Mouse (Mus musculus) embryonic facial prominence, embryonic 14.5 days (tissue): Measurements from ENCODE around the gene Nectin3. TPM values are rescaled to one million over a fixed set of nuclear protein-coding genes. Genes with fewer than 3 reads are reported as not detected.

ENCODE experiments used
- ATAC-seq: fragments of 200-750 bp; cut with Nextera tagmentation; 2 replicates; pipeline ENCODE4 v1.8.0; 2017; ENCODE audit warnings: low read depth, moderate number of reproducible peaks, moderate TSS enrichment
- DNase-seq: peaks from one replicate; pipeline ENCODE4 v3.0.0-alpha.2; 2015; ENCODE audit warnings: low spot score
- H3K27ac ChIP-seq: fragments of 300-500 bp; sonication (generic); replicated peaks from 2 replicates; pipeline ENCODE4 v1.5.1; 2014; ENCODE audit warnings: low read depth, mild to moderate bottlenecking, low read length, moderate library complexity
- H3K27me3 ChIP-seq: fragments of 300-500 bp; sonication (generic); replicated peaks from 2 replicates; pipeline ENCODE4 v1.6.1; 2014; ENCODE audit warnings: low read length; ENCODE audit not compliant: control insufficient read depth, insufficient read depth
- H3K36me3 ChIP-seq: fragments of 300-500 bp; sonication (generic); 2 replicates; pipeline ENCODE4 v1.6.1; 2014; ENCODE audit warnings: low read length, mixed read lengths; ENCODE audit not compliant: control insufficient read depth, insufficient read depth
- H3K4me1 ChIP-seq: fragments of 300-500 bp; sonication (generic); 2 replicates; pipeline ENCODE4 v1.6.1; 2014; ENCODE audit warnings: antibody characterized with exemption, low read length; ENCODE audit not compliant: control insufficient read depth, insufficient read depth
- H3K4me2 ChIP-seq: fragments of 300-500 bp; sonication (generic); 2 replicates; pipeline ENCODE4 v1.6.1; 2014; ENCODE audit warnings: low read depth, mild to moderate bottlenecking, low read length, moderate library complexity, mixed read lengths
- H3K4me3 ChIP-seq: fragments of 300-500 bp; sonication (generic); 2 replicates; pipeline ENCODE4 v1.5.1; 2014; ENCODE audit warnings: low read depth, mild to moderate bottlenecking, low read length
- H3K9ac ChIP-seq: fragments of 300-500 bp; sonication (generic); 2 replicates; pipeline ENCODE4 v1.6.1; 2014; ENCODE audit warnings: low read depth, mild to moderate bottlenecking, low read length, moderate library complexity, mixed read lengths
- H3K9me3 ChIP-seq: fragments of 300-500 bp; sonication (generic); 2 replicates; pipeline ENCODE4 v1.6.1; 2016; ENCODE audit warnings: low read length; ENCODE audit not compliant: control insufficient read depth
- WGBS: fragments of 180-500 bp; shearing (Covaris S2); extraction: QIAGEN DNeasy Blood & Tissue Kit; methylation state at CpG from one replicate; pipeline ENCODE4 v1.1.7; 2014; 5-methylcytosine and 5-hydroxymethylcytosine counted together
- polyA plus RNA-seq: library from polyadenylated mRNA; unstranded; fragments of >200 nt; fragmentation: Nextera tagmentation; extraction: Ambion mirVana; gene quantifications from 2 replicates; pipeline ENCODE4 v1.2.1, GENCODE M21; 2014

Gene Nectin3
- polyA plus RNA-seq, 1 experiment from 2014 or later, result 46.9 TPM

DNA sequence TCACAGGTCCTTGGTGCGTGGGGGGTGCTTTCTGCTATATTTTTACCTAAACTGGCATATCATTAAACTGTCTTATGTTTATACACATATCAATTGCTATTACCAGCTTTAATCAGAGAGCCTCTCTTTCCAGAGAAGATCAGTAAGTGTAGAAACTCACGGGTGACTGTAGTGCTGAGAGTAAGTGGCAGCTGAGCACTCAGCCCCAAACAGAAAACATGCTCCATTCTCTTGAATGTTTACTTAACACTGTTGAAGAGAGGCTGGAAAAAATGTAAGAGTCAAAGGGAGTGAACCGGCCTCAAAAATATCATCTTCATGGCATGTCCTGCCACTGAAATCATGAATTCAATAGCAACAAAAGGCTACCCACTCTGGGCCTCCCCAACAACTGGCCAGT, 21.0 kb downstream of the Nectin3 start:
- no peaks in the 10 kb centered on the region for H3K27me3 ChIP-seq
- no peak overlapping the region for H3K9ac ChIP-seq
- DNase-seq, result no peak
- no peak overlapping the region for H3K4me2 ChIP-seq
- no peaks in the 10 kb centered on the region for H3K4me1 ChIP-seq
- H3K27ac ChIP-seq, result no peak overlapping the region
- 68% methylated on average over 3 of the region's 3 CpGs for WGBS
- no peak for ATAC-seq
- no peak overlapping the region for H3K4me3 ChIP-seq
- H3K9me3 ChIP-seq, result no peaks in the 10 kb centered on the region
- no peaks in the 10 kb centered on the region for H3K36me3 ChIP-seq

DNA sequence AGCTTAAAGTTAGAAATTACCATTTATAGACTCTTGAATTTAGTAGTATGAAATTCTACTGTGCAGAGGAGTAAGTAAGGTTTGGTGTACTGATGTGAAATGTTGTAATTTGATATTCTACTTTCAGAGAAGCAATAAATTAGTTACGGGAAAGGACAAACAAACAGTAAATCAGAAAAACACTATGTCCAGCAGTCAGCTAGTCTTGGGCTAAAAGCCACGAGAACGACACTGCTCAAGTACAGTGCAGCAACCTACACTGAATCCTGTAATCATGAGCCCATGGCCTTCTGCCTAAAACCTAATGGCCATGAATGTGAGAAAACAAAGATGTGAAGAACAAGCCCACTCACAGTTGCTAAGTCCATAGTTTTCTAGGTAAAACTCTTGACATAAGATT, 46.9 kb downstream of the Nectin3 start:
- Histone ChIP-seq H3K27ac (no peak overlapping the region), H3K9ac (no peak overlapping the region), H3K36me3 (peaks cover 31% of the 10 kb centered on the region; the same call in 1 of the 2 replicates), H3K9me3 (no peaks in the 10 kb centered on the region), H3K4me3 (no peak overlapping the region), H3K27me3 (no peaks in the 10 kb centered on the region), H3K4me2 (no peak overlapping the region), H3K4me1 (no peaks in the 10 kb centered on the region)
- WGBS, result 70% methylated on average over 3 of the region's 3 CpGs
- no peak for DNase-seq
- ATAC-seq, result no peak

- Histone ChIP-seq H3K9ac (no peak overlapping the region), H3K36me3 (peaks cover 17% of the 10 kb centered on the region; the same call in 1 of the 2 replicates), H3K27me3 (no peaks in the 10 kb centered on the region), H3K4me2 (no peak overlapping the region), H3K27ac (no peak overlapping the region), H3K9me3 (no peaks in the 10 kb centered on the region), H3K4me3 (no peak overlapping the region), H3K4me1 (no peaks in the 10 kb centered on the region)
- DNase-seq, result no peak
- 77% methylated on average over 6 of the region's 6 CpGs for WGBS
- ATAC-seq, result no peak
Observed at GRCm38 (mm10) chr16:46449013-46449412, 49.3 kb downstream of the Nectin3 start.

GRCm38 (mm10) chr16:46431317-46431716, 67.0 kb downstream of the Nectin3 start:
- Histone ChIP-seq H3K9me3 (no peaks in the 10 kb centered on the region), H3K4me3 (no peak overlapping the region), H3K27ac (no peak overlapping the region), H3K4me2 (no peak overlapping the region), H3K4me1 (no peaks in the 10 kb centered on the region), H3K27me3 (no peaks in the 10 kb centered on the region), H3K36me3 (peaks cover 8% of the 10 kb centered on the region), H3K9ac (no peak overlapping the region)
- ATAC-seq (no peak), DNase-seq (no peak)
- 59% methylated on average over 5 of the region's 5 CpGs for WGBS

- H3K36me3 ChIP-seq, result peaks cover 17% of the 10 kb centered on the region
- H3K4me3 ChIP-seq, result no peak overlapping the region
- no peak for DNase-seq
- 87% methylated on average over 3 of the region's 3 CpGs for WGBS
- H3K27ac ChIP-seq, result no peak overlapping the region
- no peak overlapping the region for H3K9ac ChIP-seq
- H3K27me3 ChIP-seq, result no peaks in the 10 kb centered on the region
- no peak overlapping the region for H3K4me2 ChIP-seq
- peaks cover 6% of the 10 kb centered on the region; the same call in 1 of the 2 replicates for H3K9me3 ChIP-seq
- no peak for ATAC-seq
- no peaks in the 10 kb centered on the region for H3K4me1 ChIP-seq
Observed at GRCm38 (mm10) chr16:46416177-46416576, 82.1 kb downstream of the Nectin3 start.

GRCm38 (mm10) chr16:46410739-46411057, 87.6 kb downstream of the Nectin3 start:
- DNase-seq (no peak), ATAC-seq (no peak; the same call in 1 of the 2 replicates)
- Histone ChIP-seq H3K4me1 (0 out of 2 replicates have a peak, but pooled peaks cover 3% of the 10 kb centered on the region), H3K27me3 (no peaks in the 10 kb centered on the region), H3K4me3 (no peak overlapping the region), H3K9ac (no peak overlapping the region), H3K27ac (peak overlapping the region; percentile 31; the same call in 1 of the 2 replicates), H3K4me2 (no peak overlapping the region), H3K9me3 (no peaks in the 10 kb centered on the region), H3K36me3 (0 out of 2 replicates have a peak, but pooled peaks cover 3% of the 10 kb centered on the region)
- WGBS, result 54% methylated on average over 3 of the region's 3 CpGs

GRCm38 (mm10) chr16:46410053-46410738, 88.1 kb downstream of the Nectin3 start:
- 78% methylated on average over 6 of the region's 6 CpGs for WGBS
- Histone ChIP-seq H3K4me3 (no peak overlapping the region), H3K4me2 (no peak overlapping the region), H3K4me1 (0 out of 2 replicates have a peak, but pooled peaks cover 3% of the 10 kb centered on the region), H3K36me3 (0 out of 2 replicates have a peak, but pooled peaks cover 3% of the 10 kb centered on the region), H3K27me3 (no peaks in the 10 kb centered on the region), H3K9me3 (no peaks in the 10 kb centered on the region), H3K27ac (no peak overlapping the region), H3K9ac (no peak overlapping the region)
- ATAC-seq, result no peak
- no peak for DNase-seq

GRCm38 (mm10) chr16:46407997-46408396, 90.3 kb downstream of the Nectin3 start:
- DNase-seq (no peak), ATAC-seq (no peak)
- Histone ChIP-seq H3K9me3 (no peaks in the 10 kb centered on the region), H3K9ac (no peak overlapping the region), H3K4me1 (0 out of 2 replicates have a peak, but pooled peaks cover 3% of the 10 kb centered on the region), H3K4me2 (no peak overlapping the region), H3K36me3 (no peaks in the 10 kb centered on the region), H3K4me3 (no peak overlapping the region), H3K27me3 (no peaks in the 10 kb centered on the region), H3K27ac (no peak overlapping the region)
- 96% methylated on average over 15 of the region's 15 CpGs for WGBS
